ENCODE assay signal across 9 mouse cellular contexts in the genomic region with DNA sequence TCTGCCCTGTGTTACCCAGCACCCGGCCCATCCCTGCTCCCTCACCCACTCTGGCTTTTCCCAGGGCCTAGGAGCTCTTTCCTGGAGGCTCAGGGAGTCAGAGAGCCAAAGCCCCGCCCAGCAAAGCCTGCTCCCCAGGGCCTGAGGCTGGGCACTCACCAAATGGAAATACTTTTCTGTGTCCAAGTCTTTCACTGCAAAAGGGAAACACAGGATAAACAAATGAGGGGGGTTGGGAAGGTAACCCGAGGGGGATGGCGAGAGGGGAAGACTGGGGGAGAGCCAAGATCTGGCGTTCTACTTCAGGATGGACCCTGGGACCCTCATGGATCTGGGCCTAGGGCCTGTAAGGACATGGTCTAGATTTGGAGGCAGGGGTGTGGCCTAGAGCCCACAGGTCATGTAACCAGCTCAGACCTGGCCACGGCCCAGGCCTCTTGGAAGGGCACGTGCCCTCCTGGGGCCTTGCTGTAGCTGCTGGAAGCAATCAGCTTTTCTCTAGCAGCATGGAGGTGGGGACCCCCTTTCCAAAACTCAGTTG. TPM values are rescaled to one million over a fixed set of nuclear protein-coding genes. Genes with fewer than 3 reads are reported as not detected.
DNase-seq lines count a peak whose midpoint lies in the region; ATAC-seq and TF ChIP-seq lines count a peak whose summit lies in the region.
"Had no signal": no experiment of that assay in that cellular context is flagged by ENCODE, and none has a peak within 500 bp of the region (broad histone marks: within the 10 kb centered on the region; RNA-seq: fewer than 3 reads in every experiment).

No protein-coding gene starts in this region.

- H3K27ac ChIP-seq in heart, embryonic 16.5 days (ENCODE audit: low read length): peak overlapping the region; percentile 33
- peak overlapping the region; percentile 11 for H3K27ac ChIP-seq in lung, postnatal 0 days (ENCODE audit: low read length)
- no peak overlapping the region for H3K27ac ChIP-seq in forebrain, embryonic 15.5 days (replicated peaks)
- H3K27ac ChIP-seq: limb, embryonic 13.5 days had no signal

- TF ChIP-seq EP300 in lung, postnatal 0 days (IDR thresholded peaks at IDR 0.05): peak; percentile 25; the same call in 1 of the 2 replicates

- H3K4me3 ChIP-seq in heart, embryonic 16.5 days (ENCODE audit: low read length): no peak overlapping the region
- no peak overlapping the region for H3K4me3 ChIP-seq in lung, postnatal 0 days (ENCODE audit: low read depth, low read length)
- H3K4me3 ChIP-seq in forebrain, embryonic 15.5 days: no peak overlapping the region
- H3K4me3 ChIP-seq: limb, embryonic 13.5 days had no signal

- H3K27me3 ChIP-seq in heart, embryonic 16.5 days (ENCODE audit: control insufficient read depth, insufficient read depth, low read length): no peaks in the 10 kb centered on the region
- no peaks in the 10 kb centered on the region for H3K27me3 ChIP-seq in lung, postnatal 0 days (replicated peaks; ENCODE audit: insufficient read depth, low read length)
- H3K27me3 ChIP-seq in forebrain, embryonic 15.5 days: no peaks in the 10 kb centered on the region

- peaks cover 6% of the 10 kb centered on the region; the same call in 1 of the 2 replicates for H3K36me3 ChIP-seq in heart, embryonic 16.5 days (ENCODE audit: control insufficient read depth, insufficient read depth)
- H3K36me3 ChIP-seq in lung, postnatal 0 days (ENCODE audit: insufficient read depth, low read length): peaks cover 12% of the 10 kb centered on the region; the same call in 1 of the 2 replicates
- no peaks in the 10 kb centered on the region for H3K36me3 ChIP-seq in forebrain, embryonic 15.5 days
- H3K36me3 ChIP-seq: limb, embryonic 13.5 days had no signal

- peaks cover 39% of the 10 kb centered on the region for H3K4me1 ChIP-seq in heart, embryonic 16.5 days (ENCODE audit: control insufficient read depth, insufficient read depth, low read length)
- H3K4me1 ChIP-seq in lung, postnatal 0 days (ENCODE audit: insufficient read depth, low read depth, low read length): peaks cover 23% of the 10 kb centered on the region
- H3K4me1 ChIP-seq in forebrain, embryonic 15.5 days: peaks cover 35% of the 10 kb centered on the region

- 51% methylated on average over 7 of the region's 7 CpGs for WGBS in heart, embryonic 16.5 days
- WGBS in lung, postnatal 0 days: 30% methylated on average over 7 of the region's 7 CpGs
- WGBS in forebrain, embryonic 15.5 days: 69% methylated on average over 7 of the region's 7 CpGs

- no peak for ATAC-seq in cerebellum, adult (ENCODE audit: insufficient number of reproducible peaks, low FRiP score, low TSS enrichment)
- ATAC-seq in heart, embryonic 16.5 days (replicated peaks; ENCODE audit: extremely low read depth, insufficient read depth, low FRiP score): peak; percentile 14; the same call in 1 of the 2 replicates
- ATAC-seq in lung, postnatal 0 days: peak; percentile 16
- no peak for ATAC-seq in forebrain, embryonic 15.5 days (replicated peaks)

- no peak for TF ChIP-seq CTCF in lung, postnatal 0 days (IDR thresholded peaks at IDR 0.05)

- peak overlapping the region; percentile 14; the same call in 1 of the 2 replicates for H3K9ac ChIP-seq in heart, embryonic 16.5 days (ENCODE audit: low read length)
- H3K9ac ChIP-seq in lung, postnatal 0 days (replicated peaks; ENCODE audit: low read depth): no peak overlapping the region
- H3K9ac ChIP-seq in forebrain, embryonic 15.5 days (replicated peaks): no peak overlapping the region
- H3K9ac ChIP-seq: limb, embryonic 13.5 days had no signal

- peak; percentile 59 for DNase-seq in cerebellum, adult 11 months
- peak; percentile 68 to 74 for DNase-seq in cerebellum, postnatal 14 days
- DNase-seq in lung, postnatal 0 days (ENCODE audit: low spot score): peak; percentile 86
- no peak for DNase-seq in liver
- no peak for DNase-seq in embryo, embryonic 9.5 days (ENCODE audit: extremely low spot score)

- no peaks in the 10 kb centered on the region for H3K9me3 ChIP-seq in heart, embryonic 16.5 days (replicated peaks; ENCODE audit: control insufficient read depth, low read length)
- H3K9me3 ChIP-seq in lung, postnatal 0 days (ENCODE audit: low read length): no peaks in the 10 kb centered on the region
- H3K9me3 ChIP-seq in forebrain, embryonic 15.5 days: no peaks in the 10 kb centered on the region
- H3K9me3 ChIP-seq: limb, embryonic 13.5 days had no signal

- H3K4me2 ChIP-seq in heart, embryonic 16.5 days (ENCODE audit: low read depth, low read length): no peak overlapping the region
- H3K4me2 ChIP-seq in lung, postnatal 0 days (replicated peaks; ENCODE audit: low read depth, low read length): no peak overlapping the region
- no peak overlapping the region for H3K4me2 ChIP-seq in forebrain, embryonic 15.5 days (replicated peaks)
- H3K4me2 ChIP-seq: limb, embryonic 13.5 days had no signal

RNA-seq across cellular contexts. Expression of a gene that starts 14.5 kb away (rescaled TPM):
- polyA plus RNA-seq in heart, embryonic 16.5 days (2015; fragmentation: Nextera tagmentation; extraction: Ambion mirVana): not detected in 2 replicates
- not detected in 2 replicates for polyA plus RNA-seq in lung, postnatal 0 days (2015; fragmentation: Nextera tagmentation; extraction: Ambion mirVana)
- not detected in 2 replicates for polyA plus RNA-seq in forebrain, embryonic 15.5 days (2015; fragmentation: Nextera tagmentation; extraction: Ambion mirVana)
- polyA plus RNA-seq: limb, embryonic 13.5 days had no signal

RNA-seq across cellular contexts. Expression of a gene that starts 27.7 kb away (rescaled TPM):
- polyA plus RNA-seq in heart, embryonic 16.5 days (2015; fragmentation: Nextera tagmentation; extraction: Ambion mirVana): 0.16 TPM in 1 of 2 replicates, not detected in the other
- polyA plus RNA-seq in lung, postnatal 0 days (2015; fragmentation: Nextera tagmentation; extraction: Ambion mirVana): 0.04 TPM in 1 of 2 replicates, not detected in the other
- polyA plus RNA-seq in forebrain, embryonic 15.5 days (2015; fragmentation: Nextera tagmentation; extraction: Ambion mirVana): 0.09 and 0.19 TPM in 2 replicates

RNA-seq across cellular contexts. Expression of a gene that starts 35.6 kb away (rescaled TPM):
- 46.0 and 49.6 TPM in 2 replicates for polyA plus RNA-seq in heart, embryonic 16.5 days (2015; fragmentation: Nextera tagmentation; extraction: Ambion mirVana)
- polyA plus RNA-seq in lung, postnatal 0 days (2015; fragmentation: Nextera tagmentation; extraction: Ambion mirVana): 26.9 and 33.4 TPM in 2 replicates
- polyA plus RNA-seq in forebrain, embryonic 15.5 days (2015; fragmentation: Nextera tagmentation; extraction: Ambion mirVana): 13.5 and 21.4 TPM in 2 replicates

Comparison
In these comparisons a context has a peak if more than half of its experiments do, and no peak if none do; other contexts are left out.
1. DNase-seq: peak in cerebellum, adult 11 months (single experiment), cerebellum, postnatal 14 days (2 of 2) and lung, postnatal 0 days (single experiment); none in liver (single experiment) and embryo, embryonic 9.5 days (single experiment).
2. ATAC-seq: peak in heart, embryonic 16.5 days (single experiment) and lung, postnatal 0 days (single experiment); none in cerebellum, adult (single experiment) and forebrain, embryonic 15.5 days (single experiment).